Mouse (Mus musculus): ENCODE results near the gene Arhgap15.

- no peak for TF ChIP-seq NELFE (IDR thresholded peaks at IDR 0.05; ENCODE audit: low read depth, low read length)
- no peak for TF ChIP-seq ZC3H11A (IDR thresholded peaks at IDR 0.05; ENCODE audit: low read depth, low read length)
- TF ChIP-seq CTCF (conservative IDR thresholded peaks at IDR 0.05 in 1 of 2, IDR thresholded peaks at IDR 0.05 in 1 of 2; ENCODE audit: low read depth in 2 of 2, low read length in 2 of 2) = no peak
- TF ChIP-seq POLR2A (IDR thresholded peaks at IDR 0.05; ENCODE audit: low read depth, low read length) = no peak
- no peak for TF ChIP-seq ETS1 (conservative IDR thresholded peaks at IDR 0.05; ENCODE audit: low read depth, low read length)
- TF ChIP-seq USF1 (IDR thresholded peaks at IDR 0.05; ENCODE audit: low read depth, low read length) = no peak
- TF ChIP-seq IRF4 (IDR thresholded peaks at IDR 0.05; ENCODE audit: low read depth, low read length) = no peak
- no peak for TF ChIP-seq KAT2A (IDR thresholded peaks at IDR 0.05; ENCODE audit: insufficient replicate concordance, low read length)
- TF ChIP-seq GABPA (IDR thresholded peaks at IDR 0.05; ENCODE audit: insufficient replicate concordance, low read depth, low read length) = no peak
- TF ChIP-seq TBP (conservative IDR thresholded peaks at IDR 0.05; ENCODE audit: low read depth, low read length) = no peak
- no peak for TF ChIP-seq ZMIZ1 (IDR thresholded peaks at IDR 0.05; ENCODE audit: low read depth, low read length)
- no peak for TF ChIP-seq MXI1 (IDR thresholded peaks at IDR 0.05; ENCODE audit: low read depth, low read length)
These were observed 264.8 kb downstream of the Arhgap15 start for GRCm38 (mm10) chr2:44013388-44013787.

All from CH12.LX (cell line).